Mouse (Mus musculus): ENCODE data around the gene Pdzd9. TPM values are rescaled to one million over a fixed set of nuclear protein-coding genes. Genes with fewer than 3 reads are reported as not detected.
"Not testable (repeated sequence)": the region's sequence is repeated elsewhere in the genome, so short reads cannot be mapped to it uniquely, and the experiment has no call there.

Pdzd9 gene
- 0.40 and 0.42 TPM in 2 replicates for polyA plus RNA-seq (2015; fragmentation: Nextera tagmentation; extraction: Ambion mirVana)

DNA sequence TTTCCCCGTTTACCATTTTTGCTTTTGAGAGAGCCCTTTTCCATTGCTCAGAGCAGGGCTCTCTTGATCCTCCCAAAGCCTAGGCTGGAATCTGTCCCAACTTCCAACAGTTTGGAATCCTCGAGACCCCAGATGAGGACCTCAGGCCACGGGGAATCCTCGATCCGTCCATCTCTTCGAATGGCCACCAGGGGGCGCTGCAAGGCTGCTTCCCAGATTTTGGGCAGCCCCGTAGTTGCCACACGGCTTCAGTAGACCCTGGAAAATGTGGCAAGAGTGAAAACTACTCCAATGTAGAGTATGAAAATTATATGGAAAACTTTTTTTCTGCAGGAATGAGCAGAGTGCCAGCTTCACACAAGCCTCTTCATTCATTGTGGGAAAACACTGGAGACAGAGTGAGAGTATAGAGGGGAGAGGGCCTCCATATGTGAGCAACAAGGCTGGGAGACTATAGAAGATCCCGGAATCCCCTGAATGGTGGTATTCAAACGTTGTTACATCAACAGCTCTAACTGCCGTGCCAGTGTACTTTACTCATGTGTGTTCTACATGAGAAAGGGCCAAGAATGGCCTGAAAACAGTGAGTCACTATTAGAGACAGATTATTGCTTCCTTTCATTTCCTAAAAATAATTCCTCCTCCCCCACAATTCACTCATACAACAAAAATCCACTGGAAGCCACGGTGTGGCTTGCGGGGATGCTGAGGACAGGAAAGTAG, at the start of gene Pdzd9:
TSS of gene Pdzd9 (minus strand) at position 191 of the 723 bp plus-strand sequence.
- H3K27me3 ChIP-seq (replicated peaks) = no peaks in the 10 kb centered on the region
- WGBS = 22% methylated on average over 14 of the region's 14 CpGs
- ATAC-seq (ENCODE audit: low FRiP score) = peak; percentile 53; the same call in 1 of the 2 replicates
- no peak within 1 kb of the TSS for H3K4me3 ChIP-seq (replicated peaks)
- no peak within 1 kb of the TSS for H3K9ac ChIP-seq (replicated peaks)
- H3K9me3 ChIP-seq (replicated peaks) = no peaks in the 10 kb centered on the region
- H3K4me1 ChIP-seq = peaks cover 9% of the 10 kb centered on the region
- no peak within 1 kb of the TSS for H3K27ac ChIP-seq (replicated peaks)
- 0 out of 2 replicates have a peak within 1 kb of the TSS, but pooled peaks have one; percentile 9 for H3K4me2 ChIP-seq
- no peaks in the 10 kb centered on the region for H3K36me3 ChIP-seq

GRCm38 (mm10) chr7:120717261-120717660, 47.1 kb upstream of the Pdzd9 start:
- ATAC-seq (ENCODE audit: low FRiP score) = no peak
- Histone ChIP-seq H3K9me3 (replicated peaks) (no peaks in the 10 kb centered on the region), H3K4me2 (no peak overlapping the region), H3K27ac (replicated peaks) (no peak overlapping the region), H3K27me3 (replicated peaks) (no peaks in the 10 kb centered on the region), H3K36me3 (no peaks in the 10 kb centered on the region), H3K9ac (replicated peaks) (no peak overlapping the region), H3K4me3 (replicated peaks) (no peak overlapping the region), H3K4me1 (peaks cover 10% of the 10 kb centered on the region)
- WGBS = 70% methylated on average over 2 of the region's 2 CpGs

GRCm38 (mm10) chr7:120713951-120714350, 43.8 kb upstream of the Pdzd9 start:
- H3K9me3 ChIP-seq (replicated peaks); ATAC-seq (ENCODE audit: low FRiP score); H3K9ac ChIP-seq (replicated peaks); H3K4me3 ChIP-seq (replicated peaks); H3K36me3 ChIP-seq; H3K27ac ChIP-seq (replicated peaks); H3K4me2 ChIP-seq; H3K27me3 ChIP-seq (replicated peaks): not testable (repeated sequence)
- peaks cover 10% of the 10 kb centered on the region for H3K4me1 ChIP-seq
- 86% methylated on average over 11 of the region's 11 CpGs for WGBS

DNA sequence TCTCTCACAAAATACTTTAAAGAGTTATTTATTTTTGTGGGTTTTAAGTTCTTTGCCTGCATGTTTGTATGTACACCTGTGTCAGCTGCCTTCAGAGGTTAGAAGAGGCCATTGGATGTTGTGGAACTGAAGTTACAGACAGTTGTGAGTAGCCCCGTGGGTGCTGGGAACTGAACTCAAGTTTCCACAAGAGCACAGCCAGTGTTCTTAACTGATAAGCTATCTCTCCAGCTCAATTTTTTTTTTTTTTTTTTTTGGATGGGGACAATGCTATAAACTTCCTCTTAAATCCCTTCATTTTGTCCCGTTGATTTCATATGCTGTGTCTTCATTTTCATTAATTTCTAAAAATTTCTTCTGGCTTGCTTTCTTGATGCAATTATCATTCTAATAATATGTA, 43.1 kb upstream of the Pdzd9 start:
- WGBS = 93% methylated on average over 2 of the region's 2 CpGs
- H3K9me3 ChIP-seq (replicated peaks) = no peaks in the 10 kb centered on the region
- H3K4me2 ChIP-seq = no peak overlapping the region
- ATAC-seq (ENCODE audit: low FRiP score) = no peak
- H3K4me3 ChIP-seq (replicated peaks) = no peak overlapping the region
- peaks cover 6% of the 10 kb centered on the region for H3K4me1 ChIP-seq
- H3K27ac ChIP-seq (replicated peaks) = no peak overlapping the region
- no peak overlapping the region for H3K9ac ChIP-seq (replicated peaks)
- no peaks in the 10 kb centered on the region for H3K27me3 ChIP-seq (replicated peaks)
- H3K36me3 ChIP-seq = no peaks in the 10 kb centered on the region

DNA sequence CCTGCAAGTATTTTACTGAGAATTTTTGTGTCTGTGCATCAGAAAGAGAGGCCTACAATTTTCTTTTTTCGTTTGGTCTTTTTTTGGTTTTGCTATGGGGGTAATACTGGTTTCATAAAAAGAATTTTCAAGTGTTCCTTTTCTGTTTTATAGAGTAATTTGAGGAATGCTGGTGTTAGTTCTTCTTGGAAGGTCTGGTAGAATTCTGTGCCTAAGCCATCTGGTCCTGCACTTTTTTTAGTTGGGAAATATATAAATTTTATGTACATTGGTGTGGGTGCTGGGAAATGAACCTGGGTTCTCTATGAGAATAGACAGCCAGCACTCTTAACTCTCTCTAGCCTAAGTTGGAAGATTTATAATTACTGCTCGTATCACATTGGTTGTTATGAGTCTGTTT, 41.9 kb upstream of the Pdzd9 start:
- Histone ChIP-seq H3K9ac (replicated peaks) (no peak overlapping the region), H3K27me3 (replicated peaks) (no peaks in the 10 kb centered on the region), H3K4me1 (no peaks in the 10 kb centered on the region), H3K36me3 (no peaks in the 10 kb centered on the region), H3K4me2 (no peak overlapping the region), H3K27ac (replicated peaks) (no peak overlapping the region), H3K9me3 (replicated peaks) (no peaks in the 10 kb centered on the region), H3K4me3 (replicated peaks) (no peak overlapping the region)
- 92% methylated on average over 2 of the region's 2 CpGs for WGBS
- no peak for ATAC-seq (ENCODE audit: low FRiP score)

- no peak overlapping the region for H3K4me2 ChIP-seq
- no peak overlapping the region for H3K4me3 ChIP-seq (replicated peaks)
- no peak overlapping the region for H3K27ac ChIP-seq (replicated peaks)
- H3K9me3 ChIP-seq (replicated peaks) = no peaks in the 10 kb centered on the region
- H3K36me3 ChIP-seq = no peaks in the 10 kb centered on the region
- no peak overlapping the region for H3K9ac ChIP-seq (replicated peaks)
- WGBS = 76% methylated on average over 3 of the region's 3 CpGs
- ATAC-seq (ENCODE audit: low FRiP score) = no peak
- 0 out of 2 replicates have a peak, but pooled peaks cover 3% of the 10 kb centered on the region for H3K4me1 ChIP-seq
- no peaks in the 10 kb centered on the region for H3K27me3 ChIP-seq (replicated peaks)
Measured at GRCm38 (mm10) chr7:120703888-120704287, 33.7 kb upstream of the Pdzd9 start.

GRCm38 (mm10) chr7:120699586-120699985, 29.4 kb upstream of the Pdzd9 start:
- H3K27me3 ChIP-seq (replicated peaks) = no peaks in the 10 kb centered on the region
- H3K36me3 ChIP-seq = no peaks in the 10 kb centered on the region
- ATAC-seq (ENCODE audit: low FRiP score) = no peak
- 85% methylated on average over 6 of the region's 6 CpGs for WGBS
- no peaks in the 10 kb centered on the region for H3K9me3 ChIP-seq (replicated peaks)
- no peak overlapping the region for H3K4me2 ChIP-seq
- H3K9ac ChIP-seq (replicated peaks) = no peak overlapping the region
- H3K4me3 ChIP-seq (replicated peaks) = no peak overlapping the region
- 0 out of 2 replicates have a peak, but pooled peaks cover 3% of the 10 kb centered on the region for H3K4me1 ChIP-seq
- no peak overlapping the region for H3K27ac ChIP-seq (replicated peaks)

DNA sequence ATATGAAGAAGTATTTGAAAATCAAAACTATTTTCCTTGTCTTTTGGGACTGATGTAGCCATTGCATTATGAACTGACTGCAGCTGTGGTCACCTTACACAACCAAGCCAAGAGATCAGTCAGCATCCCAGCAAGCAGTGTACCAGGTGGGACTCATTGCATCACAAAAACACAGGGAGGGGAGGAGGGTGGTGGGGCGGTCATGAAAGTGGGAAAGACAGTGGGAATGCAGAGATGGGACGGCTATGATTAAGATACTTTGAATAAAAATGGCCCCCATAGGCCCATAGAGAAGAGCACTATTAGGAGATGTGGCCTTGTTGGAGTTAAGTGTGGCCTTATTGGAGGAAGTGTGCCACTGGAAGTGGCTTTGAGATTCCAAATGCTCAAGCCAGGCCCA, 26.2 kb upstream of the Pdzd9 start:
- ATAC-seq (ENCODE audit: low FRiP score) = no peak
- Histone ChIP-seq H3K27me3 (replicated peaks) (no peaks in the 10 kb centered on the region), H3K27ac (replicated peaks) (no peak overlapping the region), H3K4me3 (replicated peaks) (no peak overlapping the region), H3K36me3 (peaks cover 7% of the 10 kb centered on the region; the same call in 1 of the 2 replicates), H3K4me2 (no peak overlapping the region), H3K9me3 (replicated peaks) (no peaks in the 10 kb centered on the region), H3K4me1 (no peaks in the 10 kb centered on the region), H3K9ac (replicated peaks) (no peak overlapping the region)
- WGBS = 79% methylated on average over 2 of the region's 2 CpGs

DNA sequence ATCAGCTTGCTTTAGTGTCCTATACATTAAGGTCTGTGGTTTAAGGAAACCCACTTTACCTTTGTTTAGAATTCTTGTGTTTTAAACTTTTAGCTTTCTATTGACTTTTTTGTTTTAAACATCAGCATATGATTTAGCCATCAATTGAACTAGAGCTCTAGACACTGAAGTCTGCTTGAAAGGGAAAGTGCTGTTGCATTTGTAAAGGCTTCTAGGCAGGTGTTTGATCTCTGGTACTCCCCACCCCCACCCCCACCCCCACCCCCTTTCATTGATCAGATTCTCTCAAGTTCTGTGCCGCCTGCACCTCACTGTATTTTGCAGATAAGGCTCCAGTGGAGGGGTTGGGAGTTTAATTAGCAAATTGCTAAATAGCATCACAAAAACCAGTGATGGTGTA, 25.5 kb upstream of the Pdzd9 start:
- H3K4me1 ChIP-seq = no peaks in the 10 kb centered on the region
- H3K27ac ChIP-seq (replicated peaks) = no peak overlapping the region
- H3K9me3 ChIP-seq (replicated peaks) = no peaks in the 10 kb centered on the region
- H3K27me3 ChIP-seq (replicated peaks) = no peaks in the 10 kb centered on the region
- H3K4me3 ChIP-seq (replicated peaks) = no peak overlapping the region
- no peak for ATAC-seq (ENCODE audit: low FRiP score)
- H3K9ac ChIP-seq (replicated peaks) = no peak overlapping the region
- no peak overlapping the region for H3K4me2 ChIP-seq
- H3K36me3 ChIP-seq = peaks cover 8% of the 10 kb centered on the region; the same call in 1 of the 2 replicates
- 50% methylated on average over 1 of the region's 1 CpGs for WGBS

GRCm38 (mm10) chr7:120695196-120695595, 25.1 kb upstream of the Pdzd9 start:
- no peaks in the 10 kb centered on the region for H3K9me3 ChIP-seq (replicated peaks)
- 19% methylated on average over 6 of the region's 6 CpGs for WGBS
- H3K9ac ChIP-seq (replicated peaks) = no peak overlapping the region
- H3K4me1 ChIP-seq = no peaks in the 10 kb centered on the region
- ATAC-seq (ENCODE audit: low FRiP score) = no peak
- no peak overlapping the region for H3K4me3 ChIP-seq (replicated peaks)
- H3K27ac ChIP-seq (replicated peaks) = no peak overlapping the region
- no peak overlapping the region for H3K4me2 ChIP-seq
- H3K36me3 ChIP-seq = peaks cover 8% of the 10 kb centered on the region; the same call in 1 of the 2 replicates
- no peaks in the 10 kb centered on the region for H3K27me3 ChIP-seq (replicated peaks)

- 96% methylated on average over 5 of the region's 5 CpGs for WGBS
- H3K4me2 ChIP-seq = no peak overlapping the region
- H3K9me3 ChIP-seq (replicated peaks) = no peaks in the 10 kb centered on the region
- no peak overlapping the region for H3K4me3 ChIP-seq (replicated peaks)
- no peaks in the 10 kb centered on the region for H3K4me1 ChIP-seq
- H3K36me3 ChIP-seq = peaks cover 8% of the 10 kb centered on the region; the same call in 1 of the 2 replicates
- H3K27ac ChIP-seq (replicated peaks) = no peak overlapping the region
- no peak for ATAC-seq (ENCODE audit: low FRiP score)
- H3K27me3 ChIP-seq (replicated peaks) = no peaks in the 10 kb centered on the region
- H3K9ac ChIP-seq (replicated peaks) = no peak overlapping the region
Measured at GRCm38 (mm10) chr7:120693831-120694375, 23.8 kb upstream of the Pdzd9 start.

DNA sequence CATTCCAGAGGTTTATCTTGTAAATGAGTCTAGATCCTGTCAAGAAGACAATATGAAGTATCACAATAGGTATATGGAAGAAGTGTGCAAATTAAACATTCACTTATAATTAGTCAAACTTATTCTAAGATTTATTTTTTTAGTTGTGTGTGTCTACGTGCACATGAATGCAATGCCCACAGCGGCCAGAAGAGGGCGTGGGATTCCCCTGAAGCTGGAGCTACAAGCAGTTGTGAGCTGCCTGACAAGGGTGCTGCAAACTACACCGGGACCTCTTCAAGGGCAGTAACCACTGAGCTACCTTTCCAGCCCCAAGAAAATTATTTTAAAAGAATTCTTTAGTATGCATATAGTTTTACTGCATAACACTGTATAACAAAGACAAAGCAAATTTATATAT, 20.5 kb upstream of the Pdzd9 start:
- H3K4me2 ChIP-seq = no peak overlapping the region
- no peak for ATAC-seq (ENCODE audit: low FRiP score)
- H3K36me3 ChIP-seq = peaks cover 8% of the 10 kb centered on the region; the same call in 1 of the 2 replicates
- H3K4me1 ChIP-seq = peaks cover 2% of the 10 kb centered on the region
- no peaks in the 10 kb centered on the region for H3K27me3 ChIP-seq (replicated peaks)
- no peak overlapping the region for H3K4me3 ChIP-seq (replicated peaks)
- no peak overlapping the region for H3K9ac ChIP-seq (replicated peaks)
- no peaks in the 10 kb centered on the region for H3K9me3 ChIP-seq (replicated peaks)
- no peak overlapping the region for H3K27ac ChIP-seq (replicated peaks)
- WGBS = 75% methylated on average over 4 of the region's 4 CpGs
